Mouse (Mus musculus): ENCODE results near the gene Ppp1r2. TPM values are rescaled to one million over a fixed set of nuclear protein-coding genes. Genes with fewer than 3 reads are reported as not detected.

Ppp1r2 gene
- polyA plus RNA-seq, 1 experiment from 2014 or later, result 120 TPM

GRCm38 (mm10) chr16:31299164-31299959 is 24.3 kb upstream of the Ppp1r2 start:
- Histone ChIP-seq H3K27ac (ENCODE audit: low read length) (no peak overlapping the region), H3K36me3 (ENCODE audit: control insufficient read depth, insufficient read depth) (no peaks in the 10 kb centered on the region), H3K9ac (ENCODE audit: low read length) (no peak overlapping the region), H3K4me1 (ENCODE audit: control insufficient read depth, insufficient read depth, low read length) (peaks cover 3% of the 10 kb centered on the region; the same call in 1 of the 2 replicates), H3K27me3 (ENCODE audit: control insufficient read depth, insufficient read depth, low read length) (no peaks in the 10 kb centered on the region), H3K4me3 (ENCODE audit: low read length) (no peak overlapping the region), H3K4me2 (ENCODE audit: low read depth, low read length) (no peak overlapping the region), H3K9me3 (replicated peaks; ENCODE audit: control insufficient read depth, low read length) (no peaks in the 10 kb centered on the region)
- no peak for ATAC-seq (replicated peaks; ENCODE audit: extremely low read depth, insufficient read depth, low FRiP score)
- WGBS, result 50% methylated on average over 11 of the region's 11 CpGs

DNA sequence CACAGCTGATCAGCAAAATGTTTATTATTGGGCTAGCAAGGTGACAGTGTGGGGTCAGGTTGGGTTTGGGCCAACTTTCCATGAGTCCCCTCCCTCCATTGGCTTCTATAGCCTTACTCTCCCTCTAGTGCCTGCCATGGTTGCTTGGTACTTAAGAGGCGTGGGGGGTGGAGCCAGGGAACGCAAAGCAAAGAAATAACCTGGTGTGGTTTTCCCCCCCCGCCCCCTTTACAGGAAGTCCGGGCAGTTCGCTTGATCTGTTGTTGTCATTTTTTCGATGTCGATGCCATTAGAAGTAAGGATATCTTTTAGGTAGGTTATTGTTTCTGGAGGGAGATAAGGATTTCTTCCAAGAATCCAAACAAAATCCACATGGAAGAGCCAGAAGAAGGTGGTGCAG is 22.0 kb upstream of the Ppp1r2 start:
- H3K27me3 ChIP-seq (ENCODE audit: control insufficient read depth, insufficient read depth, low read length), result no peaks in the 10 kb centered on the region
- WGBS, result 85% methylated on average over 7 of the region's 7 CpGs

DNA sequence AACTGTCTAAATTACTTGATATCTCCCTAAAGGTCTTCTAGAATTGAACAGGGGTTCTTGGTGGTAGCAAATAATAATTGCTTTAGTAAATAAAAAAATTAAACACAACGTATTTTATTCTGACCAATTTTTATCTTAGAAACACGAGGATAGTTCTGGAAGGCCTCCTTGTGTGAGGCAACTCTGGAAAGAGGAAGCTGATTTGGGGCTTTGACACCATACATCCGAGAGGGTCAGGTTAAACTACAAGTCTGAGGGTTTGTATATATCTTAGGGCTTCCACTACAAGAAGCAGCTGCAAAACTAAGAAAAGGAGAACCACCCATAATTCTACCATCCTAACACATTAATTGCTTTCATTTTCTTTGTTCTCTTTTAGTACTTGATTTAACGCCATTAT is 18.7 kb upstream of the Ppp1r2 start:
- no peak overlapping the region for H3K27ac ChIP-seq (ENCODE audit: low read length)
- ATAC-seq (replicated peaks; ENCODE audit: extremely low read depth, insufficient read depth, low FRiP score), result no peak
- no peak overlapping the region for H3K9ac ChIP-seq (ENCODE audit: low read length)
- no peaks in the 10 kb centered on the region for H3K27me3 ChIP-seq (ENCODE audit: control insufficient read depth, insufficient read depth, low read length)
- H3K4me1 ChIP-seq (ENCODE audit: control insufficient read depth, insufficient read depth, low read length), result peaks cover 19% of the 10 kb centered on the region
- no peaks in the 10 kb centered on the region for H3K9me3 ChIP-seq (replicated peaks; ENCODE audit: control insufficient read depth, low read length)
- no peak overlapping the region for H3K4me3 ChIP-seq (ENCODE audit: low read length)
- no peak overlapping the region for H3K4me2 ChIP-seq (ENCODE audit: low read depth, low read length)
- 68% methylated on average over 4 of the region's 4 CpGs for WGBS
- no peaks in the 10 kb centered on the region for H3K36me3 ChIP-seq (ENCODE audit: control insufficient read depth, insufficient read depth)

More for the DNA sequence above, 22.0 kb upstream of the Ppp1r2 start:
- Histone ChIP-seq H3K4me2 (ENCODE audit: low read depth, low read length) (no peak overlapping the region), H3K36me3 (ENCODE audit: control insufficient read depth, insufficient read depth) (no peaks in the 10 kb centered on the region), H3K9me3 (replicated peaks; ENCODE audit: control insufficient read depth, low read length) (no peaks in the 10 kb centered on the region), H3K27ac (ENCODE audit: low read length) (no peak overlapping the region), H3K4me3 (ENCODE audit: low read length) (no peak overlapping the region), H3K9ac (ENCODE audit: low read length) (no peak overlapping the region), H3K4me1 (ENCODE audit: control insufficient read depth, insufficient read depth, low read length) (peaks cover 6% of the 10 kb centered on the region)
- ATAC-seq (replicated peaks; ENCODE audit: extremely low read depth, insufficient read depth, low FRiP score), result no peak

DNA sequence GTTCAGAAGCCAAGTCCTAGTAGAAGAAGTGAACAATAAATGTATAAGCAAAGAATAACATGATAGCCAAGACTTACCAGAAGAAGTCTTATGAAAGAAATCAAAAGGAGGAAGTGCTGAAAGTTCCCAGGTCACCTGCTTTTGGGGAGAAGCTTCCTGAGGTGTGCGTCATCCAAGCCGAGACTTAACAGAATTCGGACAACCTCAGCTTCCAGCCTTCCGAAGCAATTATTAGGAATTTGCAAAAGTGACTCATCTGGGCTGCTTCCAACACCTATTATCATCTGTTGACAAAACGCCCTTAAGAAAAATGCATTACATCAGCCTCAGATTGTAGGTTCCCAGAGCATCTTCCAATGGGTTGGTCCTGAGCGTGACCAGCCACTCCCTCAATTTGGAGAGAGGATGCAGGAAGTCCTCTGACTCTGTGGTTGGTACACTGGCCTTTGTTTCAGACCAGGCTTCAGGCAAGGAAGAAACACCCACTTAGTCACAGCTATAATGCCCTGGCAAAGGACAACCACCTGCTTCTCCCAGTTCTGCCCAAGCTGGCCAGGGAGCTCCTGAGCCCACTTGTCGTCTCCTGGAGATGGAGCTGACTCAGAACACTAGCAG is 15.8 kb upstream of the Ppp1r2 start:
- no peaks in the 10 kb centered on the region for H3K9me3 ChIP-seq (replicated peaks; ENCODE audit: control insufficient read depth, low read length)

DNA sequence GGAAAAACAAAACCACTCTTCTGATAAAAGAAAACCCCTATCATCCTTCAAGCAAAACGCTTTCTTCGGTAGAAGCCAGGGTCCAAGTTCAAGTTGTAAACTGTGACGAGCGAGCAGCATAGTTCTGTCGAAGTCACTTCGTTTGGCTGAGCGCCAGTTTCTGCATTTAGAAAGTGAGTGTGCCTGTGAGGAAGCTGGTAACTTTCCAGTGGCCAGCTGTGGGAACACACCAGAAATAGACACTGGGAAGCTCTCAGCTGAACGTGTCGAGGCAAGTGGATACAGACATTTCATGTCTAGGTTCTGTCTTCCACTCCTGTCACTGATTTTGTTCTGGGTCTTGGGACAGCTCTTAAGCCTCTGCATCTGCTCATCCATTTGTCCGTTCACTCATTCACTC is 15.2 kb upstream of the Ppp1r2 start:
- Histone ChIP-seq H3K9ac (ENCODE audit: low read length) (no peak overlapping the region), H3K4me3 (ENCODE audit: low read length) (peak overlapping the region; percentile 15; the same call in 1 of the 2 replicates), H3K36me3 (ENCODE audit: control insufficient read depth, insufficient read depth) (no peaks in the 10 kb centered on the region), H3K4me1 (ENCODE audit: control insufficient read depth, insufficient read depth, low read length) (peaks cover 23% of the 10 kb centered on the region), H3K9me3 (replicated peaks; ENCODE audit: control insufficient read depth, low read length) (no peaks in the 10 kb centered on the region), H3K27ac (ENCODE audit: low read length) (peak overlapping the region; percentile 97), H3K4me2 (ENCODE audit: low read depth, low read length) (peak overlapping the region; percentile 58), H3K27me3 (ENCODE audit: control insufficient read depth, insufficient read depth, low read length) (no peaks in the 10 kb centered on the region)
- 10% methylated on average over 10 of the region's 10 CpGs for WGBS
- ATAC-seq (replicated peaks; ENCODE audit: extremely low read depth, insufficient read depth, low FRiP score), result peak; percentile 90

More for the DNA sequence above, 15.8 kb upstream of the Ppp1r2 start:
- Histone ChIP-seq H3K9ac (ENCODE audit: low read length) (no peak overlapping the region), H3K27me3 (ENCODE audit: control insufficient read depth, insufficient read depth, low read length) (no peaks in the 10 kb centered on the region), H3K27ac (ENCODE audit: low read length) (peak overlapping the region; percentile 97), H3K36me3 (ENCODE audit: control insufficient read depth, insufficient read depth) (no peaks in the 10 kb centered on the region), H3K4me3 (ENCODE audit: low read length) (peak overlapping the region; percentile 15; the same call in 1 of the 2 replicates), H3K4me2 (ENCODE audit: low read depth, low read length) (peak overlapping the region; percentile 58), H3K4me1 (ENCODE audit: control insufficient read depth, insufficient read depth, low read length) (peaks cover 23% of the 10 kb centered on the region)
- peak; percentile 63 for ATAC-seq (replicated peaks; ENCODE audit: extremely low read depth, insufficient read depth, low FRiP score)
- 23% methylated on average over 7 of the region's 7 CpGs for WGBS

DNA sequence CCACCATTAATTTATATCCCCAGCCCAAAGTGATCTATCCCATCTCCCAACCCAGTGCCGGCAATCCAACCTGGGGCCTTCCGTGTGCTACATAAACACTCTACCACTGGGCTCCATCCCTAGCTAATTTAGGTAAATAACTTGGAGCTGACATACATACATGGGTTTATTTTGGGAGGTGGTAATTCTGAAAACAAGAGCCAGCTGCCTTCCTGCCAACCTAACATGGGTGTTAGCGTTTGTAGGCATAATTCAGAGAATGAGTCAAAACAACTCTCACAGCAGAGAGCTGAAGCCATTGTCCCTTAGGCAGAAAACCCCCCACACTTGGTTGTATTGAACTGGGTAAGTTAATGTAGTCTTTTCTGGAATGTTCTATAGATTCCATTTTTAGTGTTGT is 12.6 kb upstream of the Ppp1r2 start:
- Histone ChIP-seq H3K27ac (ENCODE audit: low read length) (no peak overlapping the region), H3K4me2 (ENCODE audit: low read depth, low read length) (no peak overlapping the region), H3K27me3 (ENCODE audit: control insufficient read depth, insufficient read depth, low read length) (no peaks in the 10 kb centered on the region), H3K4me3 (ENCODE audit: low read length) (no peak overlapping the region), H3K9ac (ENCODE audit: low read length) (no peak overlapping the region), H3K9me3 (replicated peaks; ENCODE audit: control insufficient read depth, low read length) (no peaks in the 10 kb centered on the region), H3K4me1 (ENCODE audit: control insufficient read depth, insufficient read depth, low read length) (peaks cover 23% of the 10 kb centered on the region), H3K36me3 (ENCODE audit: control insufficient read depth, insufficient read depth) (no peaks in the 10 kb centered on the region)
- ATAC-seq (replicated peaks; ENCODE audit: extremely low read depth, insufficient read depth, low FRiP score), result no peak
- WGBS, result 56% methylated on average over 3 of the region's 3 CpGs

DNA sequence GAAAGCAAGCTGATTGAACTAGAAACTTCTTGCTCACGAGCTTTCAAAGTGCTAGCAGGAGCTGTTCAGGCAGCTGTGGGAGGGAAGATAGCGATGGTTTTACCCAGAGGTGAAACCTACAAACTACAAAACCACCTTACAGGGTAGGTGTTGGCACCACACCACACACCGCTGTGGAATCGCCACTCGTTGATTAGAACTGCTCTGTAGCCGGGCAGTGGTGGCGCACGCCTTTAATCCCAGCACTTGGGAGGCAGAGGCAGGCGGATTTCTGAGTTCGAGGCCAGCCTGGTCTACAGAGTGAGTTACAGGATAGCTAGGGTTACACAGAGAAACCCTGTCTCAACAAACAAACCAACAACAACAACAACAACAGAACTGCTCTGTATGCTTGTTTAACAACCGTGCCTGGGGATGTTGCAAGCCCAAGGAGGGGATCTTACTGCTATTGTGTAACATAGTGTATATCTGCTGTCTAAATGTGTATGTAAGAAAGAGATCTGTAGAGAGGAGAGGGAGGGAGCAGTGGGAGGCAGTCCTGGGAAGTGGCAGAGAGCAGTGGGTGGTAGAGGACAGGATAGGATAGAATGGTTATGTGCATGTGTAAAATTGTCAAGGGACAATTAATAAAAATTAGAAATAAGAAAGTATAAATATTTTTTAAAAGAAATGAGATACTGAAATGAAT is 11.9 kb upstream of the Ppp1r2 start:
- ATAC-seq (replicated peaks; ENCODE audit: extremely low read depth, insufficient read depth, low FRiP score), result no peak
- Histone ChIP-seq H3K4me2 (ENCODE audit: low read depth, low read length) (no peak overlapping the region), H3K36me3 (ENCODE audit: control insufficient read depth, insufficient read depth) (no peaks in the 10 kb centered on the region), H3K4me3 (ENCODE audit: low read length) (no peak overlapping the region), H3K9me3 (replicated peaks; ENCODE audit: control insufficient read depth, low read length) (no peaks in the 10 kb centered on the region), H3K4me1 (ENCODE audit: control insufficient read depth, insufficient read depth, low read length) (peaks cover 18% of the 10 kb centered on the region), H3K9ac (ENCODE audit: low read length) (no peak overlapping the region), H3K27ac (ENCODE audit: low read length) (no peak overlapping the region), H3K27me3 (ENCODE audit: control insufficient read depth, insufficient read depth, low read length) (no peaks in the 10 kb centered on the region)
- WGBS, result 85% methylated on average over 11 of the region's 11 CpGs

DNA sequence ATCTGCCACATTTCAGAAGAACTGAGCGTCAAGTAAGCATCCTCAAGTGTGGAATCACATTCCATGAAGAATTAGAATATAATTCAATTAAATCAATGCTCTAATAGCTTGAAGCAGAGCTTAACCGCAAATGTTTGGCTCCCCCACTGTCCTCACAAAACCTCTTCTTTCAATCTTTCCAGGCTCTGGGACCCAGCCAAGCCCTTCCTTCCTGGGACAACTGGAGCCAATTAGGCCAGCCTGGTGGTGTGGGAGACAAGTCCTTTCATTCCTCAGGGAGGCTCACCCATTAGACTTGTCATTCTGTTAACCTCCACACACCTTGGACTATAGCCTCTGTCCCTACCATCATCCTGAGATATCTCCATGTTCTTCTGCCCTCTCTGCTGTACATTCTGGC is 6.9 kb upstream of the Ppp1r2 start:
- Histone ChIP-seq H3K27me3 (ENCODE audit: control insufficient read depth, insufficient read depth, low read length) (no peaks in the 10 kb centered on the region), H3K27ac (ENCODE audit: low read length) (no peak overlapping the region), H3K4me2 (ENCODE audit: low read depth, low read length) (no peak overlapping the region), H3K4me1 (ENCODE audit: control insufficient read depth, insufficient read depth, low read length) (peaks cover 4% of the 10 kb centered on the region; the same call in 1 of the 2 replicates), H3K4me3 (ENCODE audit: low read length) (no peak overlapping the region), H3K9ac (ENCODE audit: low read length) (no peak overlapping the region), H3K9me3 (replicated peaks; ENCODE audit: control insufficient read depth, low read length) (no peaks in the 10 kb centered on the region), H3K36me3 (ENCODE audit: control insufficient read depth, insufficient read depth) (no peaks in the 10 kb centered on the region)
- 83% methylated on average over 2 of the region's 2 CpGs for WGBS
- ATAC-seq (replicated peaks; ENCODE audit: extremely low read depth, insufficient read depth, low FRiP score), result no peak

DNA sequence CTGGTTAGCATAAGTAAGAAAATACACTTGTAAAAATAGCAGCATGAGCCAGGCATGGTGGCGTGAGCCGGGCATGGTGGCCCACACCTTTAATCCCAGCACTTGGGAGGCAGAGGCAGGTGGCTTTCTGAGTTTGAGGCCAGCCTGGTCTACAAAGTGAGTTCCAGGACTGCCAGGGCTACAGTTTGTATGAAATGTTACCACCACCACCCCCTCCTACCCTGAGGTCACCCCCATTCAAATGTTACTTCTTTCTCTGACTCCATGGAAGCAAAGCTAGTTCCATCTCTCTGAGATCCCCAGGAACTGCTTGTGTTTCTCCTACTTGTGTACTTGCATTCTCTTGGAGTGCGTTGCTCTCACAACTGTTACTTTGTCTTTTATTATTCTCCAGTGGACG is 5.1 kb upstream of the Ppp1r2 start:
- 85% methylated on average over 4 of the region's 4 CpGs for WGBS
- H3K27me3 ChIP-seq (ENCODE audit: control insufficient read depth, insufficient read depth, low read length), result no peaks in the 10 kb centered on the region
- H3K27ac ChIP-seq (ENCODE audit: low read length), result no peak overlapping the region
- peaks cover 16% of the 10 kb centered on the region for H3K4me1 ChIP-seq (ENCODE audit: control insufficient read depth, insufficient read depth, low read length)
- no peaks in the 10 kb centered on the region for H3K9me3 ChIP-seq (replicated peaks; ENCODE audit: control insufficient read depth, low read length)
- no peak overlapping the region for H3K4me3 ChIP-seq (ENCODE audit: low read length)
- no peak overlapping the region for H3K9ac ChIP-seq (ENCODE audit: low read length)
- H3K36me3 ChIP-seq (ENCODE audit: control insufficient read depth, insufficient read depth), result no peaks in the 10 kb centered on the region
- H3K4me2 ChIP-seq (ENCODE audit: low read depth, low read length), result no peak overlapping the region
- no peak for ATAC-seq (replicated peaks; ENCODE audit: extremely low read depth, insufficient read depth, low FRiP score)

Measured in heart, embryonic 16.5 days (tissue).